In genomic region chr9:34029503-34030169, GRCm38 (mm10) we compare ENCODE assay signal across 9 mouse cellular contexts.
DNase-seq lines count a peak whose midpoint lies in the region; ATAC-seq and TF ChIP-seq lines count a peak whose summit lies in the region.
"Had no signal": no experiment of that assay in that cellular context is flagged by ENCODE, and none has a peak within 500 bp of the region (broad histone marks: within the 10 kb centered on the region; RNA-seq: fewer than 3 reads in every experiment).

No protein-coding gene starts in this region.

- peak; percentile 85 for ATAC-seq in embryonic facial prominence, embryonic 14.5 days (ENCODE audit: low read depth)
- peak; percentile 33; the same call in 1 of the 2 replicates for ATAC-seq in kidney, postnatal 0 days (replicated peaks; ENCODE audit: low FRiP score, low read depth)
- ATAC-seq in neural tube, embryonic 12.5 days (ENCODE audit: low FRiP score, low read depth), result 0 out of 2 replicates have a peak, but pooled peaks have one; percentile 58
- no peak for ATAC-seq in intestine, postnatal 0 days
- no peak for ATAC-seq in erythroblast, adult 5-6 weeks (replicated peaks; ENCODE audit: low FRiP score, poor library complexity, severe bottlenecking)

- H3K27ac ChIP-seq in kidney, adult 2 months (ENCODE audit: insufficient read depth, low read depth, low read length), result no peak overlapping the region
- no peak overlapping the region; the same call in 1 of the 2 replicates for H3K27ac ChIP-seq in embryonic facial prominence, embryonic 14.5 days (replicated peaks; ENCODE audit: low read depth, low read length)
- no peak overlapping the region for H3K27ac ChIP-seq in kidney, postnatal 0 days
- H3K27ac ChIP-seq in neural tube, embryonic 12.5 days, result no peak overlapping the region
- H3K27ac ChIP-seq in intestine, postnatal 0 days (ENCODE audit: low read depth, low read length), result no peak overlapping the region

- no peaks in the 10 kb centered on the region for H3K27me3 ChIP-seq in kidney, adult 2 months (replicated peaks; ENCODE audit: control insufficient read depth, insufficient read depth, low read length)
- no peaks in the 10 kb centered on the region for H3K27me3 ChIP-seq in embryonic facial prominence, embryonic 14.5 days (replicated peaks; ENCODE audit: control insufficient read depth, insufficient read depth, low read length)
- no peaks in the 10 kb centered on the region for H3K27me3 ChIP-seq in kidney, postnatal 0 days (ENCODE audit: insufficient read depth, low read length)
- H3K27me3 ChIP-seq in neural tube, embryonic 12.5 days (replicated peaks), result no peaks in the 10 kb centered on the region
- no peaks in the 10 kb centered on the region for H3K27me3 ChIP-seq in intestine, postnatal 0 days (replicated peaks; ENCODE audit: control insufficient read depth, insufficient read depth, low read length)

- H3K4me1 ChIP-seq in kidney, adult 2 months (ENCODE audit: control insufficient read depth, insufficient read depth, low read length), result no peaks in the 10 kb centered on the region
- H3K4me1 ChIP-seq in embryonic facial prominence, embryonic 14.5 days (ENCODE audit: control insufficient read depth, insufficient read depth, low read length), result 0 out of 2 replicates have a peak, but pooled peaks cover 6% of the 10 kb centered on the region
- no peaks in the 10 kb centered on the region for H3K4me1 ChIP-seq in kidney, postnatal 0 days (replicated peaks; ENCODE audit: insufficient read depth, low read length)
- peaks cover 7% of the 10 kb centered on the region; the same call in 1 of the 2 replicates for H3K4me1 ChIP-seq in neural tube, embryonic 12.5 days
- H3K4me1 ChIP-seq in intestine, postnatal 0 days (replicated peaks; ENCODE audit: control insufficient read depth, insufficient read depth, low read length), result no peaks in the 10 kb centered on the region

- peak overlapping the region; percentile 15; the same call in 1 of the 2 replicates for H3K4me2 ChIP-seq in embryonic facial prominence, embryonic 14.5 days (ENCODE audit: low read depth, low read length)
- no peak overlapping the region for H3K4me2 ChIP-seq in kidney, postnatal 0 days (ENCODE audit: low read length)
- H3K4me2 ChIP-seq in neural tube, embryonic 12.5 days (replicated peaks), result no peak overlapping the region
- no peak overlapping the region for H3K4me2 ChIP-seq in intestine, postnatal 0 days (replicated peaks; ENCODE audit: low read depth)

- no peak overlapping the region for H3K4me3 ChIP-seq in kidney, adult 2 months (ENCODE audit: insufficient read depth, low read depth, low read length)
- no peak overlapping the region for H3K4me3 ChIP-seq in embryonic facial prominence, embryonic 14.5 days (ENCODE audit: low read depth, low read length)
- no peak overlapping the region for H3K4me3 ChIP-seq in kidney, postnatal 0 days (replicated peaks; ENCODE audit: low read depth, low read length)
- H3K4me3 ChIP-seq in neural tube, embryonic 12.5 days, result no peak overlapping the region
- H3K4me3 ChIP-seq in intestine, postnatal 0 days (ENCODE audit: low read depth, low read length), result no peak overlapping the region

- no peaks in the 10 kb centered on the region for H3K36me3 ChIP-seq in kidney, adult 2 months (ENCODE audit: control insufficient read depth, insufficient read depth, low read length)
- H3K36me3 ChIP-seq in embryonic facial prominence, embryonic 14.5 days (ENCODE audit: control insufficient read depth, insufficient read depth, low read length), result no peaks in the 10 kb centered on the region
- H3K36me3 ChIP-seq in kidney, postnatal 0 days (ENCODE audit: insufficient read depth, low read length), result no peaks in the 10 kb centered on the region
- H3K36me3 ChIP-seq in neural tube, embryonic 12.5 days, result no peaks in the 10 kb centered on the region
- no peaks in the 10 kb centered on the region for H3K36me3 ChIP-seq in intestine, postnatal 0 days (ENCODE audit: control insufficient read depth, insufficient read depth)

- no peaks in the 10 kb centered on the region for H3K9me3 ChIP-seq in embryonic facial prominence, embryonic 14.5 days (ENCODE audit: control insufficient read depth, low read length)
- H3K9me3 ChIP-seq in kidney, postnatal 0 days (replicated peaks; ENCODE audit: low read length), result no peaks in the 10 kb centered on the region
- no peaks in the 10 kb centered on the region for H3K9me3 ChIP-seq in neural tube, embryonic 12.5 days
- no peaks in the 10 kb centered on the region for H3K9me3 ChIP-seq in intestine, postnatal 0 days (ENCODE audit: control insufficient read depth)

- peak; percentile 16 for DNase-seq in kidney, adult 2 months
- no peak for DNase-seq in kidney, adult 18-20 months
- peak; percentile 83 for DNase-seq in embryonic facial prominence, embryonic 14.5 days (ENCODE audit: low spot score)
- peak; percentile 35 for DNase-seq in kidney, postnatal 0 days (ENCODE audit: low spot score)
- DNase-seq in cerebellum, postnatal 14 days, result no peak
- DNase-seq: adrenal gland, adult 8-10 months had no signal

- TF ChIP-seq POLR2A in kidney, adult 2 months (IDR thresholded peaks at IDR 0.05; ENCODE audit: low read depth, low read length), result no peak

- H3K9ac ChIP-seq in embryonic facial prominence, embryonic 14.5 days (ENCODE audit: low read depth, low read length), result no peak overlapping the region
- H3K9ac ChIP-seq in kidney, postnatal 0 days (ENCODE audit: low read depth, low read length), result no peak overlapping the region
- H3K9ac ChIP-seq in neural tube, embryonic 12.5 days, result no peak overlapping the region
- no peak overlapping the region for H3K9ac ChIP-seq in intestine, postnatal 0 days (ENCODE audit: low read depth, low read length)

- no peak for TF ChIP-seq CTCF in kidney, adult 2 months (conservative IDR thresholded peaks at IDR 0.05; ENCODE audit: insufficient read depth, insufficient read length, low read depth, low read length)
- no peak for TF ChIP-seq CTCF in kidney, postnatal 0 days (IDR thresholded peaks at IDR 0.05; ENCODE audit: low read depth)
- no peak for TF ChIP-seq CTCF in intestine, postnatal 0 days (IDR thresholded peaks at IDR 0.05; ENCODE audit: low read depth)

- 31% methylated on average over 10 of the region's 10 CpGs for WGBS in kidney, adult 2 months
- 19% methylated on average over 10 of the region's 10 CpGs for WGBS in embryonic facial prominence, embryonic 14.5 days
- WGBS in kidney, postnatal 0 days, result 19% methylated on average over 10 of the region's 10 CpGs
- 47% methylated on average over 10 of the region's 10 CpGs for WGBS in neural tube, embryonic 12.5 days
- 65% methylated on average over 10 of the region's 10 CpGs for WGBS in intestine, postnatal 0 days

Comparison
In these comparisons a context has a peak if more than half of its experiments do, and no peak if none do; other contexts are left out.
1. DNase-seq: peak in kidney, adult 2 months (single experiment), embryonic facial prominence, embryonic 14.5 days (single experiment) and kidney, postnatal 0 days (single experiment); none in kidney, adult 18-20 months (single experiment) and cerebellum, postnatal 14 days (0 of 2).
2. ATAC-seq: peak in embryonic facial prominence, embryonic 14.5 days (single experiment), kidney, postnatal 0 days (single experiment) and neural tube, embryonic 12.5 days (single experiment); none in intestine, postnatal 0 days (single experiment) and erythroblast, adult 5-6 weeks (single experiment).